Mouse (Mus musculus) MEL (cell line): ENCODE data around the gene Rilpl1. TPM values are rescaled to one million over a fixed set of nuclear protein-coding genes. Genes with fewer than 3 reads are reported as not detected.
A peak's percentile ranks its signal among the peaks of the same experiment; 100 is the strongest.
"Not testable (repeated sequence)": the region's sequence is repeated elsewhere in the genome, so short reads cannot be mapped to it uniquely, and the experiment has no call there.

Experiments
- DNase-seq: peaks from one replicate; pipeline ENCODE4 v3.0.0; 2011; ENCODE audit warnings: low read depth, low spot score
- H3K27ac ChIP-seq: 2 replicates; pipeline ENCODE4 v1.5.1; 2012; ENCODE audit warnings: low read depth, mild to moderate bottlenecking, control low read depth, low read length, moderate library complexity; ENCODE audit not compliant: control insufficient read depth
- H3K27me3 ChIP-seq, 2 experiments: fragments of 150-350 bp in 1 of 2; sonication (generic) in 1 of 2; 2 replicates each; pipeline ENCODE4 v1.6.1; 2012; ENCODE audit warnings: low read length in 2 of 2, mild to moderate bottlenecking in 2 of 2, improper control_type of control experiment in 1 of 2, moderate library complexity in 1 of 2; ENCODE audit not compliant: insufficient read depth in 2 of 2, control insufficient read depth in 1 of 2
- H3K36me3 ChIP-seq, 2 experiments: 2 replicates each; pipeline ENCODE4 v1.6.1; 2012 to 2014; ENCODE audit warnings: low read length in 2 of 2, improper control_type of control experiment in 1 of 2, inconsistent platforms in 1 of 2, mild to moderate bottlenecking in 1 of 2; ENCODE audit not compliant: insufficient read depth in 2 of 2, control insufficient read depth in 1 of 2
- H3K4me1 ChIP-seq, 2 experiments: fragments of 150-350 bp in 1 of 2; sonication (generic) in 1 of 2; 2 replicates each; pipeline ENCODE4 v1.6.1; 2012; ENCODE audit warnings: low read length in 2 of 2, improper control_type of control experiment in 1 of 2, mild to moderate bottlenecking in 1 of 2; ENCODE audit not compliant: insufficient read depth in 2 of 2, control insufficient read depth in 1 of 2
- H3K4me3 ChIP-seq, 2 experiments: fragments of 150-350 bp in 1 of 2; sonication (generic) in 1 of 2; 2 replicates each; pipeline ENCODE4 v1.5.1; 2012; ENCODE audit warnings: low read depth in 2 of 2, low read length in 2 of 2, mild to moderate bottlenecking in 2 of 2, moderate library complexity in 2 of 2, control low read depth in 1 of 2, improper control_type of control experiment in 1 of 2; ENCODE audit not compliant: control insufficient read depth in 1 of 2, insufficient read depth in 1 of 2
- H3K79me2 ChIP-seq: 2 replicates; pipeline ENCODE4 v1.6.1; 2012; ENCODE audit warnings: mild to moderate bottlenecking, low read length, moderate library complexity; ENCODE audit not compliant: control insufficient read depth, poor library complexity, insufficient read depth
- H3K9ac ChIP-seq: 2 replicates; pipeline ENCODE4 v1.6.1; 2012; ENCODE audit warnings: low read depth, mild to moderate bottlenecking, control low read depth, low read length, moderate library complexity; ENCODE audit not compliant: control insufficient read depth, poor library complexity, severe bottlenecking
- H3K9me3 ChIP-seq: fragments of 150-350 bp; sonication (generic); replicated peaks from 2 replicates; pipeline ENCODE4 v1.6.1; 2012; ENCODE audit warnings: mild to moderate bottlenecking, low read length, improper control_type of control experiment, moderate library complexity; ENCODE audit not compliant: insufficient read depth
- CHD2 ChIP-seq: IDR thresholded peaks from 2 replicates; pipeline ENCODE4 v1.6.1; 2011; ENCODE audit warnings: low read length, improper control_type of control experiment
- HCFC1 ChIP-seq: IDR thresholded peaks from 2 replicates; pipeline ENCODE4 v1.6.1; 2012; ENCODE audit warnings: low read depth, mild to moderate bottlenecking, inconsistent platforms, low read length, improper control_type of control experiment, moderate library complexity
- MAFK ChIP-seq: IDR thresholded peaks from 2 replicates; pipeline ENCODE4 v1.6.1; 2011; ENCODE audit warnings: low read depth, mild to moderate bottlenecking, low read length, improper control_type of control experiment, borderline replicate concordance
- MAZ ChIP-seq: IDR thresholded peaks from 2 replicates; pipeline ENCODE4 v1.6.1; 2012; ENCODE audit warnings: low read depth, mild to moderate bottlenecking, inconsistent platforms, low read length, improper control_type of control experiment
- MYB ChIP-seq: IDR thresholded peaks from 2 replicates; pipeline ENCODE4 v1.6.1; 2011; ENCODE audit warnings: mild to moderate bottlenecking, low read depth, low read length, improper control_type of control experiment
- POLR2A ChIP-seq, 2 experiments: IDR thresholded peaks; 2 replicates each; pipeline ENCODE4 v1.6.1; 2011 to 2012; ENCODE audit warnings: low read length in 2 of 2, mild to moderate bottlenecking in 2 of 2, control low read depth in 1 of 2, improper control_type of control experiment in 1 of 2, low read depth in 1 of 2, moderate library complexity in 1 of 2; ENCODE audit not compliant: control insufficient read depth in 1 of 2, insufficient read depth in 1 of 2, poor library complexity in 1 of 2
- POLR2AphosphoS2 ChIP-seq: IDR thresholded peaks from 2 replicates; pipeline ENCODE4 v1.6.1; 2011; ENCODE audit warnings: low read length, improper control_type of control experiment
- RAD21 ChIP-seq: IDR thresholded peaks from 2 replicates; pipeline ENCODE4 v1.6.1; 2011; ENCODE audit warnings: mild to moderate bottlenecking, low read depth, low read length, improper control_type of control experiment
- TBP ChIP-seq: IDR thresholded peaks from 2 replicates; pipeline ENCODE4 v1.8.0; 2011; ENCODE audit warnings: low read depth, low read length, improper control_type of control experiment
- ZNF384 ChIP-seq: IDR thresholded peaks from 2 replicates; pipeline ENCODE4 v1.6.1; 2012; ENCODE audit warnings: low read depth, mild to moderate bottlenecking, inconsistent platforms, low read length, improper control_type of control experiment
- polyA plus RNA-seq, 2 experiments: library from polyadenylated mRNA; stranded (reverse) in 1 of 2; unstranded in 1 of 2; fragments of >175 nt in 1 of 2; fragments of >200 nt in 1 of 2; gene quantifications; 2 replicates each; pipeline versions ENCODE4 v1.2.1 to v1.2.4; 2012; ENCODE audit warnings: low replicate concordance in 2 of 2, low read depth in 1 of 2; ENCODE audit not compliant: insufficient read length in 2 of 2, insufficient read depth in 1 of 2, missing spikeins in 1 of 2
- total RNA-seq: library from RNA; depleted of rRNA; stranded (reverse); fragments of 300-350 nt; gene quantifications from 2 replicates; pipeline ENCODE4 v1.2.3, GENCODE M21; 2012

The Rilpl1 gene
- total and polyA plus RNA-seq, 3 experiments, result 5.7 to 8.6 TPM; not detected in 1

- H3K27ac ChIP-seq, result no peak overlapping the region
- no peak overlapping the region for H3K4me3 ChIP-seq
- H3K79me2 ChIP-seq, result no peaks in the 10 kb centered on the region
- no peak for DNase-seq
- H3K27me3 ChIP-seq, result no peaks in the 10 kb centered on the region
- no peaks in the 10 kb centered on the region; a peak in 1 of 4 replicates for H3K36me3 ChIP-seq
- no peak overlapping the region for H3K9ac ChIP-seq
- TF ChIP-seq MYB (no peak), POLR2A (IDR thresholded peaks at IDR 0.05; ENCODE audit: control insufficient read depth in 1 of 2, insufficient read depth in 1 of 2, low read depth in 1 of 2, low read length in 2 of 2, poor library complexity in 1 of 2) (peak in 1 of 2 experiments; percentile 38; a peak in 2 of 4 replicates), POLR2AphosphoS2 (peak; percentile 70; the same call in 1 of the 2 replicates)
- no peaks in the 10 kb centered on the region for H3K9me3 ChIP-seq
- H3K4me1 ChIP-seq, result 0 out of 4 replicates have a peak, but pooled peaks cover 0 to 2% of the 10 kb centered on the region in 2 experiments
Measured at GRCm38 (mm10) chr5:124462297-124463025, 68.7 kb downstream of the Rilpl1 start.

GRCm38 (mm10) chr5:124460922-124461321 is 70.3 kb downstream of the Rilpl1 start:
- not testable (repeated sequence) for H3K79me2 ChIP-seq, H3K9me3 ChIP-seq, H3K27me3 ChIP-seq, H3K9ac ChIP-seq, DNase-seq, H3K4me1 ChIP-seq, H3K4me3 ChIP-seq, H3K36me3 ChIP-seq, H3K27ac ChIP-seq

GRCm38 (mm10) chr5:124456762-124457161 is 74.4 kb downstream of the Rilpl1 start:
- no peak for TF ChIP-seq HCFC1
- TF ChIP-seq MAZ, result no peak
- no peak for TF ChIP-seq MAFK
- no peak for TF ChIP-seq CHD2
- no peak for TF ChIP-seq ZNF384
- no peak for TF ChIP-seq TBP
- TF ChIP-seq RAD21, result no peak
- H3K27ac ChIP-seq, result no peak overlapping the region
- H3K36me3 ChIP-seq, result peaks cover 0 to 6% of the 10 kb centered on the region in 2 experiments; a peak in 3 of 4 replicates

More at GRCm38 (mm10) chr5:124456762-124457161, 74.4 kb downstream of the Rilpl1 start:
- Histone ChIP-seq H3K79me2 (no peaks in the 10 kb centered on the region; the same call in 1 of the 2 replicates), H3K9me3 (no peaks in the 10 kb centered on the region), H3K27me3 (no peaks in the 10 kb centered on the region), H3K4me1 (no peaks in the 10 kb centered on the region), H3K9ac (no peak overlapping the region), H3K4me3 (no peak overlapping the region)
- no peak for DNase-seq
